Mouse (Mus musculus): ENCODE measurements around the gene Tenm4.

DNA sequence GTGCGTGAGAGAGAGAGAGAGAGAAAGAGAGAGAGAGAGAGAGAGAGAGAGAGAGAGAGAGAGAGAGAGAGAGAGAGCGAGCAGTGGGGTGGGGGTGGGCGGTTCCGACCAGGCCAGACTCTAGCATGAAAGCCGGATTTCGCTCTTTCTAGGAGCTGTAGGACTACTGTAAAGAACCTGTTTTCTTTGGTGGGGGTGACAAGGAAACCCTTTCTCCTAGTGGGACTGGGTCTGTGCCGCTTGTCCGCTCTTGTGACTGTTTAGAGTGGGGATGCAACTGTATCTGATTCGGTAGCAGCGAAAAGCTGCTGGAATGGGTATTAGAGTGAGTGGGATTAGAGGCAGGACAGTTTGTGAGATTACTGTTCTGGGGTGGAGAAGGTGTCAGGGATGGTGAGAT lies 42.7 kb downstream of the Tenm4 start:
- no peak for TF ChIP-seq CTCF (IDR thresholded peaks at IDR 0.05; ENCODE audit: low read depth)
- TF ChIP-seq EP300 (IDR thresholded peaks at IDR 0.05; ENCODE audit: low read depth), result no peak

All from liver, embryonic 14.5 days (tissue).